Mouse (Mus musculus) lung, adult 2 months (tissue): ENCODE measurements around the gene Emc10.

Experiments
- CTCF ChIP-seq: fragments of 200-500 bp; IDR thresholded peaks from 2 replicates; pipeline ENCODE4 v1.5.1; 2011; ENCODE audit warnings: mild to moderate bottlenecking, low read length, control low read depth; ENCODE audit not compliant: insufficient read depth
- POLR2A ChIP-seq: fragments of 200-500 bp; IDR thresholded peaks from 2 replicates; pipeline ENCODE4 v1.6.1; 2011; ENCODE audit warnings: low read depth, mild to moderate bottlenecking, control low read depth, low read length, borderline replicate concordance; ENCODE audit errors: extremely low read depth

- TF ChIP-seq CTCF (no peak), POLR2A (no peak)
Measured at GRCm38 (mm10) chr7:44465111-44465510, 31.2 kb downstream of the Emc10 start, which contains the start of gene Aspdh.
